Mouse (Mus musculus): Measurements from ENCODE around the gene Btnl9.

The Btnl9 gene

GRCm38 (mm10) chr11:49186955-49187488, at the start of gene Btnl9:
TSS of gene Btnl9 (minus strand) at chr11:49187159.
- no peak for DNase-seq (ENCODE audit: low spot score)

DNA sequence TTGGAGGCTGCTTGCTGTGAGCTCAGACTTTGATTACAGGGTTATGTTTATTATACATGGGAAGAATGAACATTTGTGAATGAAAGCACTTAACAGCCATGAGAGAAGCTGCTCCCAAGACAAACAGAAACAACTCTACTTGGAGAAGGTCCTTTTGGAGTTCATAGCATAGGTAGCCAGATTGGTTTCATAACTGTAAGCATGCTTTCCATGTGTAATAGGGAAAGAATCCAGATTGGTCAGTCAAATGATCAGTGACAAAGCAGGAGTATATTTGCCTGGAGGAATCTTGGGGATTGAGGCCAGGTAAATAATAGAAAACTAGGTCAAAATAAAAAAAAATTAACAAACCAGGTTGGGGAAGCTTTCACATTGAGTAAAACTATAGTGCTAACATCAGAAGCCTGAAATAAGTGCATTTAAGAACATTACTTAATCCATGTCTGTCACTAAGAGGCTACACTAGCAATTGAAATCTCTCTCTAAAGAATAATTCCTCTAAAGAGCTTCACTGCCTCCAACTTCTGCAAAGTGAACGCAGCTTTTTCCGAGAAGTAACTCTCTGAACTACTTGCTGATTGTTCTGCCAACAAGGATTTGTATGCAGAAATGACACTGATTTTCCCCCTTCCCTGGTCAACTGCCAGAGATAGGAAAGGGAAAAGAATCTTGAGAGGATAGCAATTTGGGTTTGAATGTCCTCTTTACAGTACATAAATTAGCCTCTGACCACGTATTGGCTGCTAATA, 48.7 kb upstream of the Btnl9 start:
- DNase-seq (ENCODE audit: low spot score), result no peak

GRCm38 (mm10) chr11:49232781-49233180, 45.8 kb upstream of the Btnl9 start:
- DNase-seq (ENCODE audit: low spot score), result no peak

- DNase-seq (ENCODE audit: low spot score), result no peak
These were observed 37.5 kb upstream of the Btnl9 start for GRCm38 (mm10) chr11:49224455-49224854.

DNA sequence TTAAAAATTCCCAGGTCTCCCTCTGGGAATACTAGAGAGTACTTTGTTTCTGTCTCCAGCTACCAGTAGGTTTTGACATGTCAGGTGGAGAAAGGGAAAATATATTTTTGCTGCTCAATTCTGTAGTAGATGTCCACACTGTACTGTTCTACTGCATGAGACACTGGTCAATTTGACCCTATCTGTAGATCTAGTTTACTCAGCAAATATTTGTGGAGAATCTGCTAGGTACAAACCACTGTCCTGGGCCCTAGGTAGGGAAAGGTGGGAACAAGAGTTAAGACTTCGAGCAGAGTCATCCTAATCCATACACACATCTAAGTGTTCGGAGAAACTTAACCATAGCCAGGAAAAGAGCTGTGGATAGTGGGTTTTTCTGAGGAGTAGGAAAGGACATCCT, 32.3 kb upstream of the Btnl9 start:
- no peak for DNase-seq (ENCODE audit: low spot score)

DNA sequence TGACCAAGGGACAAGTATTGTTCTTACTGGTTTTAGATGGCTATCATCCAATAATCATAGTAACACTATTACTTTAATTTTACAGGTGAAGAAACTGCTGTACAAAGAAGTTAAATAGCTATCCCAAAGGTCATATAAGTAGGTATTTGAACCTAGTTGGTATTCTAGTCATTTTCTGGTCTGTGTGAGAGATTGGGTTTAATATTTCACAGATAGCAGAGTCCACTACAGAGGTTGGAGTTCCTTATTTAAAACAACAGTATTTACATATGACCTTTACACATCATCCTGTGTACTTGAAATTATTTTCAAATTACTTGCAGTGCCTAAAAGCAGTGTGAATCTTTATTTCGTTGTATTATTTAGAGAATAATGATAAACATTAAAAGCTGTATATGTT, 26.5 kb upstream of the Btnl9 start:
- no peak for DNase-seq (ENCODE audit: low spot score)

- no peak for DNase-seq (ENCODE audit: low spot score)
These were observed 25.6 kb upstream of the Btnl9 start for GRCm38 (mm10) chr11:49212577-49212976.

DNA sequence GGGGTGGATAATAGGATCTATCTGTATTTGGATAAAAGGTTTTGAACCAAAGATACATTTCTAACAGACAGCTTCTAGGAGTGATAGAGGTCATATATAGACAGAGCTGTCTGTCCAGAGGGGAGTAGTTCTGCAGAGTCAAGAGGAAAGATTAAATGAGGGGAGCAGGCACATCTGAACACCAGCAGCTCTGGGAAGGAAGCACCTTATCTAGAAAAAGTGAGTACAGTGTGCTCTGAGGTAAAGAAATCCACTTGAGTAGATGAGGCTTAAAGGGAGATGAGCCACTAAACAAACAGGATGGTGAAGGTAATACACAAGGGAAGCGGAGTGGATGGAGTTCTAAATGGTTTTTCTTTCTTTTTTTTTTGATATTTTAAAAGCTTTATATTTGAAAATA, 20.5 kb upstream of the Btnl9 start:
- no peak for DNase-seq (ENCODE audit: low spot score)

DNA sequence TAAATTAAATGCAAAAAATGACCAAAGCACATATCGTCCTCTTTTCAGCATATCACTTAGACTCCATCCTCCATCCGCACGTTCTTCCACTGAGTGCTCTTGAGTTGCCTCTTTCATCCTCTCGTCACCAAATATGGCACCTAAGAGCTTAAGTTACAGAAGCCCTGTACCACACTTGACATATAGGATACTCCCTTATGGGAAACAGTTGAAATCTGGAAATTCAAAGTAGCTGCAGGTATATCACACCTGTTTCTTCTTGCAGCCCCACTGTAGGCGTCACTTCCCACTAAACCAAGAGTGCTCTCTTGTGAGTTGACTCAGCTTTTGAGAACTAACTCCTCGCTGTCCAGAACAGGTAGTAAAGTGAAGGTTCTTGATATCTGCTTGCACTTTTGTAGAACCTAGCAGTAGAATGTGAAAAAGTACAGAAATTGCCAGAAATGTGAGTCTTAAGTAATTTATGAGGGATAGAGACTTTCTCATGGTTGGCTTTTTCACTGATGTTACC, 18.2 kb upstream of the Btnl9 start:
- no peak for DNase-seq (ENCODE audit: low spot score)

DNA sequence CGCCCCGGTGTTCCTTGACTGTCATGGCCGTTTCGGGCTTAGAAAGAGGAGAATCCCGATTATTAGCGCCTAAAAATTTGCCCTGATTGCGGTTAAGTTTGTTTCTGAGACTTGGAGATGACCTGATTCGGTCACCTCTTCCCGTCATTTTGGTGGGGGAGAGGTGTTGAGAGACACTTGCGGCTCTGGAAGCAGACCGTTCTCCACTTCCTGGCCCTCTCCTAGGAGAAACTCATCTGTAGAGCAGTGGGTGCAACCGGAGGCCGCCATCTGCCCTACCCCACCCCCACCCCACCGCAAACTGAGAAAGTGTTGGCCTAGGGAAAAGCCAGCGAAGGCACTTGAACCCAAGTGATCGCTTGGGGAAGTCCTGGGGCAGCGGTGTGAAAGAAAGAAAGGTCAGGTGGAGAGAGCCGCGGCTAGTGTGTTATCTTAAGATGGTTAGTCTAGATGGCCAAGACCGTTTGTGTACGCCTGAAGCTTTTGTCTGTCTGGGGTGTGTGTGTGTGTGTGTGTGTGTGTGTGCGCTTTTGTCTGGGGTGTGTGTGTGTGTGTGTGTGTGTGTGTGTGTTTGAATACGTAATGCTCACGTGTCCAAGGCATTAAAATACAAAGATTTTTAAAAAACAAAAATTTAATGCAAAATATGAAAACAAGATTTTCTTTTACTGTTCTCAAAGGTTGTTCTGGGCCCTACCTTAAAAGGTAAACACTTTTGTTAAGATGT, 17.0 kb upstream of the Btnl9 start:
- peak; percentile 74 for DNase-seq (ENCODE audit: low spot score)

DNA sequence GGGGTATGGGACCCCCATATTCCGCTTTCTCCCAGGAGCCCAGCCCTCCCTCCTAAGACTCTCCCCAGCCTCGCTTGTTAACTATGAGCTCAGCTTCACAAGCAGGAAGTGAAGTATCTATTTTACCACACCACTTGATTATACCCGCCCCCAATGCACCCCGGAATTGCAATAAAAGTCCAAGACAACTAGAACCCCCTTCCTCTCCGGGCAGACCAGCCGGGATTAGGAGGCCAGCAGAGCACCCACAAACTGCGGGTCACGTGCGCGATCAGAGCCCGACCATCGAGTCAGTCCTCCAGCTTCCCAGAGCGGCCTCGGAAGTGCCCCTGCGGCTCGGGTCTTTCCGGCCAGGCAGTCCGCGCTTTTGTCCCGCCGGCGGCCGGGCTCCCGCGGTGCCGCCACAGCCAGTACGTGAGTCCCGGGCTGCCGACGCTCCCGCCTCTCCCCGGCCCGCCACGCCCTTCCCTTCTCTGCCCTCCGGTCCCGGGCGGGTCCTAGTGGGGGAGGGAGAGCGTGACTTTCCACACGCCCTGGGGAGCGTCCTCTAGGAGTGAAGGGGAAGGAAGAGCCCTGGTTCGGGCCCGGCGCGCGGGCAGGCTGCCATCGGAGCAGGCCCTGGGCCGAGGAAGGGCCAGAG, 16.3 kb upstream of the Btnl9 start, which contains the start of gene Zfp62:
Zfp62 (plus strand) TSS at position 164 of the 640 bp plus-strand sequence.
- peak; percentile 97 for DNase-seq (ENCODE audit: low spot score)

- DNase-seq (ENCODE audit: low spot score), result peak; percentile 51
These were observed 15.6 kb upstream of the Btnl9 start for GRCm38 (mm10) chr11:49202523-49203061.

DNA sequence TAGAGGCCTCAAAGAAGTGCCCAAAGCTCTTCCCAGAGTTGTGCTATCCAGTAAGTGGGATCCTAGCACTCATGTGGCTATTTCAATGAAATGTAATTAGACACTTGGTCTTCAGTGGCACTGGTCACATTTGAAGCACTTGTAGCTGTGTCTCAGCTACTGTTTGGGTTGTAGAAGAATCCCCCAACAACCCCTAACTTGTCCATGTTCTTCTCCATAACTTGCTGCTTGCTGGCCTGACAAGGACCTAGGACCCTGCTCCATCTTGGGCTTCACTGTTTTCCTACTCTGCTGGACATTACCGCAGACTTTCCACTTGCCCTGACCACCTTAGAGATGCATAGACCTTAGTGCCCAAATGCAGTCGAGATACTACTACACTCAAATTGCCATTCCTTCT, 15.1 kb upstream of the Btnl9 start:
- no peak for DNase-seq (ENCODE audit: low spot score)

DNA sequence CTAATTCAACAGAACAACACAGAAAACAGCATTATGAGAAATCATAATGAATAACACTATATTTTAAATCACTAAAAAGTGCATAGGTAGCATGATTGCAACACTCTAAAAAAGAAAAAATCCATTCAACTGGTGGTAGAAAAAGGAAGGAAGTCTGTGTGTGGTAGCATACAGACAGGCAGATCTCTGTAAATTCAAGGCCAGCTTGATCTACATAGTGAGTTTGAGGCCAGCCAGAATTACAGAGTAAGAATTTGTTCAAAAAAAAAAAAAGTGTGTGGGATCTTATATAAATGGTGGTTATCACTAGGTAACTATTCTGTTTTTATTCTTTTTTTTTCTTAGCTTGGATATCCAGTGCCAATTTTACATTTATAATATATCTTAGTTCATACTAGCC, 14.2 kb upstream of the Btnl9 start:
- no peak for DNase-seq (ENCODE audit: low spot score)

DNA sequence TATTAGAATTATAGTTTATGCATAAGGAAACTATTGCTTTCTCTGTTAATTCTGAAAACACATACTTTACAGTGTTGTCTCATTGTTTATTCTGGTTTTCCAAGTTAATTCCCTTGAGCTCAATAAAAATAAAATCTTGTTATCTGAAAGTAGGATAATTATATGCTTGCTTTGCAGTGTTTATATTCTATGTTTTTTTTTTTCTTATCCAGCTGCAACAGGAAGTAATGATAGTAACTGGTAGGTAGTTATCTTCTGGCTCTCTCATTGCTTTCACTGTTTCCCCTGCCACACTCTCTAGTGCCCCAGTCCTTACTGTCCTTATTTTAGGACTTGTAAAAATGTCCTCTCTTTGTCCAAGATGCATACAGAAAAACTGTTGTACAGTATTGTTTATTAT, 13.7 kb upstream of the Btnl9 start:
- no peak for DNase-seq (ENCODE audit: low spot score)

GRCm38 (mm10) chr11:49195819-49196322, 8.9 kb upstream of the Btnl9 start:
- no peak for DNase-seq (ENCODE audit: low spot score)

- peak; percentile 68 for DNase-seq (ENCODE audit: low spot score)
These were observed 7.8 kb upstream of the Btnl9 start for GRCm38 (mm10) chr11:49194771-49195170.

DNA sequence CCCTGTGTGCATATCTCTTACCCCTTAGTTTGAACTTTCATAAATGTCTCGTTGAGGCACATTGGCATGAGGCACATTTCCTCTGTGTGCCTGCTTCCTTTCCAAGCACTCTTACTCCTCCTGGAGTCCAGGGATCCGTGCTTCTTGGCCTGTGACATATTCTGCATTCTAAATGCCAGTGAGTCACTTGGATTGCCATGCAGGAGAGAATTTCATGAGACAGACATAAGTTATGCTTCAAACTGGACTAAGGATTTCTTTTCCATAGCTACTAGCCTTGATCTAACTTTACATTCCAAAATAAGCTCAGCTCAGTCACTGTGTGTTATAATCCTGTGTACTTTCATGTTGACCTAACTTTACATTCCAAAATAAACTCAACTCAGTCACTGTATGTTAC, 4.1 kb upstream of the Btnl9 start:
- no peak for DNase-seq (ENCODE audit: low spot score)

GRCm38 (mm10) chr11:49189737-49190136, 2.8 kb upstream of the Btnl9 start:
- peak; percentile 65 for DNase-seq (ENCODE audit: low spot score)

- no peak for DNase-seq (ENCODE audit: low spot score)
These were observed 742 bp upstream of the Btnl9 start for GRCm38 (mm10) chr11:49187701-49188100.

- no peak for DNase-seq (ENCODE audit: low spot score)
These were observed 507 bp downstream of the Btnl9 start for GRCm38 (mm10) chr11:49186452-49186851.

- DNase-seq (ENCODE audit: low spot score), result no peak
These were observed 3.8 kb downstream of the Btnl9 start for GRCm38 (mm10) chr11:49183172-49183571.

Data from MN1 (cell line).